Mouse (Mus musculus) kidney, adult 2 months (tissue): Measurements from ENCODE around the gene Sertad4.

Experiments used
- CTCF ChIP-seq: fragments of 200-500 bp; conservative IDR thresholded peaks from 2 replicates; pipeline ENCODE4 v1.5.1; 2011; ENCODE audit warnings: low read depth, mild to moderate bottlenecking, control low read depth, low read length, moderate library complexity, mixed read lengths; ENCODE audit not compliant: insufficient read depth, insufficient read length
- POLR2A ChIP-seq: fragments of 200-500 bp; IDR thresholded peaks from one replicate; pipeline ENCODE4 v1.6.1; 2011; ENCODE audit warnings: low read depth, low read length, control low read depth

- TF ChIP-seq CTCF, result no peak
- TF ChIP-seq POLR2A, result no peak
Measured at GRCm38 (mm10) chr1:192861305-192861960, 5.9 kb upstream of the Sertad4 start.
